Mouse (Mus musculus): ENCODE results near the gene H2-T22. TPM values are rescaled to one million over a fixed set of nuclear protein-coding genes. Genes with fewer than 3 reads are reported as not detected.
"Not testable (repeated sequence)": the region's sequence is repeated elsewhere in the genome, so short reads cannot be mapped to it uniquely, and the experiment has no call there.

Gene H2-T22
- polyA plus RNA-seq, 1 experiment from 2014 or later = 29.0 TPM

DNA sequence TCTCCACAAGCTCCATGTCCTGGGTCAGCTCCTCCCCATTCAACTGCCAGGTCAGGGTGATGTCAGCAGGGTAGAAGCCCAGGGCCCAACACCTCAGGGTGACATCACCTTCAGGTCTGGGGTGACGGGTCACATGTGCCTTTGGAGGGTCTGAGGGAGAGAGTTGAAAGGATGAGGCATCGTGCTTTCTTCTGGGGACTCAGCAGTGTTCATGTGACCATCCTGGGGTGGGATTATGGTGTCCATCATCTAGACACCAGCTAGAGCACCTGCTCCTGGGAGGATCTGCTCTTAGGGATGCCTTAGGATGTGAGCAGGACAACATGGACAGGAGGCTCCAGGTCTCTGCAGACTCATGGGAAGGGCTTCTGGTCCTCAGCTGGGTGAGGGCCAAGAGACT, 1.9 kb downstream of the H2-T22 start:
- WGBS = 75% methylated on average over 2 of the region's 2 CpGs
- not testable (repeated sequence) for ATAC-seq (ENCODE audit: insufficient number of reproducible peaks, low FRiP score, low TSS enrichment, low read depth); H3K9me3 ChIP-seq; H3K36me3 ChIP-seq; H3K27ac ChIP-seq; H3K27me3 ChIP-seq; H3K4me3 ChIP-seq; H3K4me1 ChIP-seq; H3K9ac ChIP-seq; H3K4me2 ChIP-seq

DNA sequence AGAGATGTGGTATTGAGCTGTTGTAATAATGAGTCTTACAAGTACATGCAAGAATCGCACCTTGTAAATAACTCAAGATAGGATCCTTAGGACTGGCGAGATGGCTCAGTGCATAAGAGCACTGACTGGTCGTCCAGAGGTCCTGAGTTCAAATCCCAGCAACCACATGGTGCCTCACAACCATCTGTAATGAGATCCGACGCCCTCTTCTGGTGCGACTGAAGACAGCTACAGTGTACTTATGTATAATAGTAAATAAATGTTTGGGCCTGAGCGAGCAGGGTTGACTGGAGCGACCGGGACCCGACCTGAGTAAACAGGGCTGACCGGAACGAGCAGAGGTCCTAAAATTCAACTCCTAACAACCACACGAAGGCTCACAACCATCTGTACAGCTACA, 6.4 kb downstream of the H2-T22 start:
- not testable (repeated sequence) for ATAC-seq (ENCODE audit: insufficient number of reproducible peaks, low FRiP score, low TSS enrichment, low read depth); H3K4me3 ChIP-seq; H3K36me3 ChIP-seq; H3K27ac ChIP-seq; H3K9ac ChIP-seq; H3K9me3 ChIP-seq; H3K27me3 ChIP-seq; H3K4me2 ChIP-seq
- peaks cover 10% of the 10 kb centered on the region; the same call in 1 of the 2 replicates for H3K4me1 ChIP-seq
- 84% methylated on average over 13 of the region's 13 CpGs for WGBS

- not testable (repeated sequence) for H3K9me3 ChIP-seq; ATAC-seq (ENCODE audit: insufficient number of reproducible peaks, low FRiP score, low TSS enrichment, low read depth); H3K4me2 ChIP-seq; H3K4me3 ChIP-seq; H3K27me3 ChIP-seq; H3K9ac ChIP-seq; H3K27ac ChIP-seq; H3K36me3 ChIP-seq
- peaks cover 10% of the 10 kb centered on the region; the same call in 1 of the 2 replicates for H3K4me1 ChIP-seq
- 33% methylated on average over 3 of the region's 3 CpGs for WGBS
Measured at GRCm38 (mm10) chr17:36035010-36035638, 7.4 kb downstream of the H2-T22 start.

DNA sequence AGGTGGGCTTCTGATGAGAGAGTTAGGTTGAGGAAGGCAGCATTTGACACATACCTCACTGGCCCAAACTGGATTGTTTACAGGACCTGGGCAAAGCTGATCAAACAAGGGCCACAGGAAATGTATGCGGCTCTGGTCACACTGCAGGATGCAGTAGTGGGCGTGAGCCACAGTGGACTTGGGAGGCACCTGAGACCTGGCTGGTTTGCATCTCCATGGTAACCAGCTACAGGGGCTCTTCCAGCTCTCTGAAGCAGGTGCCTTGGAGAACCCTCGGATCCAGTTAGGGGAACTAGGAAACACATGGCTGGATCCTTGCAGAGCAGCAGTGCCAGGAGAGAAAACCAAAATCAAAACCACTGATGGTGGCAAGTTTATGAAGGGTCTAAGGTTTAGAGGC, 8.0 kb downstream of the H2-T22 start:
- peaks cover 10% of the 10 kb centered on the region; the same call in 1 of the 2 replicates for H3K4me1 ChIP-seq
- WGBS = 54% methylated on average over 3 of the region's 3 CpGs
- H3K36me3 ChIP-seq; H3K9ac ChIP-seq; H3K9me3 ChIP-seq; H3K27ac ChIP-seq; H3K4me3 ChIP-seq; ATAC-seq (ENCODE audit: insufficient number of reproducible peaks, low FRiP score, low TSS enrichment, low read depth); H3K27me3 ChIP-seq; H3K4me2 ChIP-seq: not testable (repeated sequence)

- Histone ChIP-seq H3K4me2 (peak within 1 kb of the TSS; percentile 90), H3K4me1 (peaks cover 10% of the 10 kb centered on the region; the same call in 1 of the 2 replicates), H3K4me3 (peak within 1 kb of the TSS; percentile 51), H3K9ac (peak within 1 kb of the TSS; percentile 39; the same call in 1 of the 2 replicates)
- H3K9me3 ChIP-seq, H3K27ac ChIP-seq, H3K36me3 ChIP-seq, H3K27me3 ChIP-seq: not testable (repeated sequence)
- ATAC-seq (ENCODE audit: insufficient number of reproducible peaks, low FRiP score, low TSS enrichment, low read depth) = peak; percentile 45; the same call in 1 of the 2 replicates
- WGBS = under 1% methylated on average over 25 of the region's 25 CpGs
Measured at GRCm38 (mm10) chr17:36032351-36032875, 10.1 kb downstream of the H2-T22 start, which contains the start of gene H2-T23. TSS of gene H2-T23 (minus strand) at chr17:36032855.

- 0 out of 2 replicates have a peak, but pooled peaks have one; percentile 30 for ATAC-seq (ENCODE audit: insufficient number of reproducible peaks, low FRiP score, low TSS enrichment, low read depth)
Measured at GRCm38 (mm10) chr17:36031583-36032331, 10.8 kb downstream of the H2-T22 start.

GRCm38 (mm10) chr17:36030703-36031582, 11.6 kb downstream of the H2-T22 start:
- ATAC-seq (ENCODE audit: insufficient number of reproducible peaks, low FRiP score, low TSS enrichment, low read depth); H3K36me3 ChIP-seq; H3K9me3 ChIP-seq; H3K9ac ChIP-seq; H3K27ac ChIP-seq; H3K27me3 ChIP-seq: not testable (repeated sequence)
- H3K4me1 ChIP-seq = peaks cover 10% of the 10 kb centered on the region; the same call in 1 of the 2 replicates
- H3K4me3 ChIP-seq = peak overlapping the region; percentile 51
- WGBS = 38% methylated on average over 8 of the region's 8 CpGs
- peak overlapping the region; percentile 90 for H3K4me2 ChIP-seq

More at GRCm38 (mm10) chr17:36031583-36032331, 10.8 kb downstream of the H2-T22 start:
- Histone ChIP-seq H3K4me2 (peak overlapping the region; percentile 90), H3K4me3 (peak overlapping the region; percentile 51), H3K9ac (peak overlapping the region; percentile 39; the same call in 1 of the 2 replicates), H3K4me1 (peaks cover 10% of the 10 kb centered on the region; the same call in 1 of the 2 replicates)
- not testable (repeated sequence) for H3K27ac ChIP-seq, H3K27me3 ChIP-seq, H3K9me3 ChIP-seq, H3K36me3 ChIP-seq
- WGBS = 2% methylated on average over 40 of the region's 40 CpGs

DNA sequence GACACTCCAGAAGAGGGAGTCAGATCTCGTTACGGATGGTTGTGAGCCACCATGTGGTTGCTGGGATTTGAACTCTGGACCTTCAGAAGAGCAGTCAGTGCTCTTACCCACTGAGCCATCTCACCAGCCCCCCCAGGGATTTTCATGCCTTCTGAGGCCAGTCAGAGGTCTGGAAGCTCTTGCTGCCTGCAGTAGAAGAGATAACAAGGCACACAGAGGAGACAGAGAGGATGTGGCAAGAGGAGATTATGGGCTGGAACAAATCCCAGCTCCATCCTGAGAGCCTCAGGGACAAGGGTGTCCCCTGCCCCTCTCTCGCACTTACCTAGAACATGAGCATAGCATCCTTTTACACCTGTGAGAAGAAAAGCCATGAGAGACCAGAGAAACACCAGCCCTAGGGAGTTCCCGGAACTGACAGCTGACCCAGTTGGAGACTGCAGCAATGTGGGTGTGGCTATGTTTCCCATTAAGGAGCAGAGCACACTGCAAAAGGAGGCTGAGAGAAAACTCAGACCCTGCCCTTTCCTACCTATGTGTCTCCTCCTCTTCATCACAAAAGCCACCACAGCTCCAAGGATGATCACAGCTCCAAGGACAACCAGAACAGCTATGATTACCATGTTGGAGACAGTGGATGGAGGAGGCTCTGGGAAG, 12.4 kb downstream of the H2-T22 start:
- H3K4me3 ChIP-seq; H3K9me3 ChIP-seq; ATAC-seq (ENCODE audit: insufficient number of reproducible peaks, low FRiP score, low TSS enrichment, low read depth); H3K27ac ChIP-seq; H3K4me2 ChIP-seq; H3K27me3 ChIP-seq; H3K36me3 ChIP-seq; H3K9ac ChIP-seq: not testable (repeated sequence)
- 73% methylated on average over 4 of the region's 4 CpGs for WGBS
- H3K4me1 ChIP-seq = peaks cover 10% of the 10 kb centered on the region; the same call in 1 of the 2 replicates

GRCm38 (mm10) chr17:36028879-36029619, 13.5 kb downstream of the H2-T22 start:
- Histone ChIP-seq H3K4me2 (no peak overlapping the region), H3K27me3 (no peaks in the 10 kb centered on the region), H3K9ac (no peak overlapping the region), H3K36me3 (no peaks in the 10 kb centered on the region), H3K4me1 (peaks cover 14% of the 10 kb centered on the region; the same call in 1 of the 2 replicates), H3K4me3 (no peak overlapping the region), H3K9me3 (no peaks in the 10 kb centered on the region), H3K27ac (no peak overlapping the region)
- no peak for ATAC-seq (ENCODE audit: insufficient number of reproducible peaks, low FRiP score, low TSS enrichment, low read depth)
- WGBS = 86% methylated on average over 7 of the region's 7 CpGs

GRCm38 (mm10) chr17:36027663-36028062, 14.9 kb downstream of the H2-T22 start:
- peaks cover 20% of the 10 kb centered on the region for H3K4me1 ChIP-seq
- H3K36me3 ChIP-seq = no peaks in the 10 kb centered on the region
- no peak overlapping the region for H3K4me3 ChIP-seq
- no peak overlapping the region for H3K9ac ChIP-seq
- 86% methylated on average over 4 of the region's 4 CpGs for WGBS
- H3K27me3 ChIP-seq = no peaks in the 10 kb centered on the region
- no peak overlapping the region for H3K4me2 ChIP-seq
- no peak overlapping the region for H3K27ac ChIP-seq
- H3K9me3 ChIP-seq = no peaks in the 10 kb centered on the region
- no peak for ATAC-seq (ENCODE audit: insufficient number of reproducible peaks, low FRiP score, low TSS enrichment, low read depth)

All from limb, embryonic 15.5 days (tissue).